Mouse (Mus musculus) embryonic fibroblast, embryonic 13.5 days (primary cell): Measurements from ENCODE around the gene Spock2. TPM values are rescaled to one million over a fixed set of nuclear protein-coding genes. Genes with fewer than 3 reads are reported as not detected.
"Not testable (repeated sequence)": the region's sequence is repeated elsewhere in the genome, so short reads cannot be mapped to it uniquely, and the experiment has no call there.

Experiments
- H3K27ac ChIP-seq: 2 replicates; pipeline ENCODE4 v1.5.1; 2012; ENCODE audit warnings: low read length, control low read depth, inconsistent platforms; ENCODE audit not compliant: insufficient read depth
- H3K4me1 ChIP-seq: 2 replicates; pipeline ENCODE4 v1.6.1; 2011; ENCODE audit warnings: low read length; ENCODE audit not compliant: control insufficient read depth, insufficient read depth
- H3K4me3 ChIP-seq: 2 replicates; pipeline ENCODE4 v1.5.1; 2011; ENCODE audit warnings: mild to moderate bottlenecking, control low read depth, low read length; ENCODE audit not compliant: insufficient read depth
- CTCF ChIP-seq: IDR thresholded peaks from 2 replicates; pipeline ENCODE4 v1.5.1; 2011; ENCODE audit warnings: mild to moderate bottlenecking, control low read depth, low read length, moderate library complexity, borderline replicate concordance; ENCODE audit not compliant: insufficient read depth
- POLR2A ChIP-seq: IDR thresholded peaks from 2 replicates; pipeline ENCODE4 v1.6.1; 2011; ENCODE audit warnings: low read depth, mild to moderate bottlenecking, control low read depth, low read length, moderate library complexity
- polyA plus RNA-seq: library from polyadenylated mRNA; stranded (reverse); fragments of >200 nt; gene quantifications from 2 replicates; pipeline ENCODE4 v1.2.4, GENCODE M21; 2011; ENCODE audit warnings: low read depth; ENCODE audit not compliant: missing spikeins, insufficient read length

Gene Spock2
- polyA plus RNA-seq, 1 experiment, result 1.6 TPM

- Histone ChIP-seq H3K4me3 (no peak overlapping the region), H3K4me1 (no peaks in the 10 kb centered on the region), H3K27ac (no peak overlapping the region)
- no peak for TF ChIP-seq POLR2A
- no peak for TF ChIP-seq CTCF
Observed at GRCm38 (mm10) chr10:60164869-60165268, 58.9 kb downstream of the Spock2 start.

GRCm38 (mm10) chr10:60166068-60166467 lies 60.0 kb downstream of the Spock2 start:
- Histone ChIP-seq H3K4me3 (no peak overlapping the region), H3K27ac (no peak overlapping the region), H3K4me1 (no peaks in the 10 kb centered on the region)
- no peak for TF ChIP-seq CTCF

- TF ChIP-seq POLR2A (no peak), CTCF (no peak)
Observed at GRCm38 (mm10) chr10:60168306-60168705, 62.3 kb downstream of the Spock2 start.

GRCm38 (mm10) chr10:60168960-60169359 lies 62.9 kb downstream of the Spock2 start:
- Histone ChIP-seq H3K27ac (no peak overlapping the region), H3K4me3 (no peak overlapping the region), H3K4me1 (no peaks in the 10 kb centered on the region)
- TF ChIP-seq POLR2A, result no peak
- no peak for TF ChIP-seq CTCF

More at GRCm38 (mm10) chr10:60168306-60168705, 62.3 kb downstream of the Spock2 start:
- Histone ChIP-seq H3K4me3 (no peak overlapping the region), H3K27ac (no peak overlapping the region), H3K4me1 (no peaks in the 10 kb centered on the region)

GRCm38 (mm10) chr10:60170326-60171089 lies 64.5 kb downstream of the Spock2 start:
- Histone ChIP-seq H3K4me1 (no peaks in the 10 kb centered on the region), H3K4me3 (no peak overlapping the region), H3K27ac (no peak overlapping the region)
- TF ChIP-seq CTCF, result no peak
- TF ChIP-seq POLR2A, result no peak

GRCm38 (mm10) chr10:60171368-60171767 lies 65.3 kb downstream of the Spock2 start:
- H3K27ac ChIP-seq, result no peak overlapping the region
- no peak for TF ChIP-seq POLR2A
- TF ChIP-seq CTCF, result no peak
- no peaks in the 10 kb centered on the region for H3K4me1 ChIP-seq
- H3K4me3 ChIP-seq, result no peak overlapping the region

- Histone ChIP-seq H3K4me1 (no peaks in the 10 kb centered on the region), H3K27ac (no peak overlapping the region), H3K4me3 (no peak overlapping the region)
- TF ChIP-seq POLR2A (no peak), CTCF (no peak)
Observed at GRCm38 (mm10) chr10:60172306-60172705, 66.3 kb downstream of the Spock2 start.

GRCm38 (mm10) chr10:60173035-60173434 lies 67.0 kb downstream of the Spock2 start:
- Histone ChIP-seq H3K27ac (no peak overlapping the region), H3K4me1 (no peaks in the 10 kb centered on the region), H3K4me3 (no peak overlapping the region)
- TF ChIP-seq CTCF (no peak), POLR2A (no peak)

- no peak overlapping the region for H3K4me3 ChIP-seq
- H3K4me1 ChIP-seq, result no peaks in the 10 kb centered on the region
- TF ChIP-seq CTCF, result no peak
- no peak for TF ChIP-seq POLR2A
- H3K27ac ChIP-seq, result no peak overlapping the region
Observed at GRCm38 (mm10) chr10:60174506-60174905, 68.5 kb downstream of the Spock2 start.

GRCm38 (mm10) chr10:60175306-60175705 lies 69.3 kb downstream of the Spock2 start:
- not testable (repeated sequence) for H3K4me1 ChIP-seq, H3K4me3 ChIP-seq, H3K27ac ChIP-seq

Other genes starting within 250 kb of the Spock2 start
- 31.5 and 36.2 TPM in 2 replicates for gene Dnajb12, start 226.7 kb upstream of the Spock2 start, polyA plus RNA-seq
- 150 and 156 TPM in 2 replicates for gene Ddit4, start 154.4 kb upstream of the Spock2 start, polyA plus RNA-seq
- gene Ascc1, start 103.4 kb upstream of the Spock2 start, polyA plus RNA-seq, result 25.9 and 27.8 TPM in 2 replicates
- gene Anapc16, start 103.1 kb upstream of the Spock2 start, polyA plus RNA-seq, result 47.3 and 63.4 TPM in 2 replicates
- gene Chst3, start 113.0 kb downstream of the Spock2 start, polyA plus RNA-seq, result 0.13 and 0.63 TPM in 2 replicates
- gene Psap, start 171.4 kb downstream of the Spock2 start, polyA plus RNA-seq, result 665 and 734 TPM in 2 replicates
- gene Vsir, start 240.6 kb downstream of the Spock2 start, polyA plus RNA-seq, result 5.1 and 7.7 TPM in 2 replicates